Mouse (Mus musculus): ENCODE data around the gene Fundc2. TPM values are rescaled to one million over a fixed set of nuclear protein-coding genes. Genes with fewer than 3 reads are reported as not detected.

The Fundc2 gene
- polyA plus RNA-seq (2016; fragmentation: Nextera tagmentation; extraction: Ambion mirVana): 49.5 and 56.5 TPM in 2 replicates

DNA sequence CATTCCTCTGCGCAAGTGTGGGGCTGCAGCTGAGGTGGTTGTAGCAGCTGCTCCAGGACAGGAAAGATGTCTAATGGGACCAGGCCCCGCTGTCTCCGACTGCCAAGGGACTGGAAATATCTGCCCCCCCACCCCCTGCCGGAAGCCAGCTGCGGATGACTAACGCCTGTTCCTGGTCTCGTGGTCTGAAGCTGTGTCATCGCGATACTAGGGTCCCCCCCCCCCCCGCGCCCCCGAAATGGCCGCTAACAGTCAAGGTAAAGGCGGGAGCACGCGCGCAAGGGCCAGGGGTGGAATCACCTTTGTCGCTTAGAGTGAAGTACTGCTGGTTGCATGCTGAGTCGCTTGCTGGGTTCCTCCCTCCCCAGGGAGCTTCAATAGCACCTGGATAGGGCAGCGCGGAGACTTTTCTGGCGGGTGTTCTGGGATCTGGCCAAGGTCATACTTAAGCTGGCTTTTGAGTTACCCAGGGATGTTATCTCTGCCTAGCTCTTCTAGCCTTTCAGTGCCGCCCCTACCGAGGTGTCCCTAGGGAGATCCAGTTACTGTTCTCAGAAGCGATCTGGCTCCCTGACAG, at the start of gene Fundc2, which contains the start of gene F8:
Gene Fundc2 (plus strand): TSS at position 205 of the 577 bp plus-strand sequence.
Gene F8 (minus strand): TSS at position 421 of the 577 bp plus-strand sequence.
- peak; percentile 95 for ATAC-seq (ENCODE audit: insufficient number of reproducible peaks, insufficient read depth, low FRiP score, low TSS enrichment)
- Histone ChIP-seq H3K4me2 (replicated peaks) (peak within 1 kb of the TSS; percentile 40), H3K9me3 (no peaks in the 10 kb centered on the region), H3K27me3 (no peaks in the 10 kb centered on the region), H3K4me1 (no peaks in the 10 kb centered on the region), H3K4me3 (peak within 1 kb of the TSS; percentile 45), H3K36me3 (no peaks in the 10 kb centered on the region), H3K9ac (peak within 1 kb of the TSS; percentile 57), H3K27ac (0 out of 2 replicates have a peak within 1 kb of the TSS, but pooled peaks have one; percentile 57)
- WGBS: 12% methylated on average over 25 of the region's 25 CpGs

DNA sequence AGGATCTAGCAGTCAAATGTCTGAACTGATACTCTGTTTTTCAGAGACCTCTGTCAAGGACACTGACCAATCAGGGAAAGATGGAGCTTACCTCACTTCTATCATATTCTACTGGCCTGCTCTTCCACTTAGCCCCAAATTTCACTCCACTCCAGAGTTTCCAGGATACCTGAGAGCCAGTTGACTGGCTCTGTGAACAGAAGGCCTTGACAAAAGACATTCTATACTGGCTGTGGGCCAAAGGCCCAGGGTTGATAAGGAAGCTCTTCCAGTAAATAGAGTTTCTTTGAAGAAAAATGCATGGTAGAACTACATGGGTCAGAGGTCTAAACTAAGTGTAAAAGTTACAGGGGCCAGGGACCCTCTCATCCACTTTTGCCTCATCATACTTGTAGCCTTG, 12.0 kb upstream of the Fundc2 start:
- Histone ChIP-seq H3K36me3 (no peaks in the 10 kb centered on the region), H3K27me3 (no peaks in the 10 kb centered on the region), H3K9ac (no peak overlapping the region), H3K27ac (no peak overlapping the region), H3K4me2 (replicated peaks) (no peak overlapping the region), H3K4me1 (no peaks in the 10 kb centered on the region), H3K4me3 (no peak overlapping the region), H3K9me3 (no peaks in the 10 kb centered on the region)
- no peak for ATAC-seq (ENCODE audit: insufficient number of reproducible peaks, insufficient read depth, low FRiP score, low TSS enrichment)

DNA sequence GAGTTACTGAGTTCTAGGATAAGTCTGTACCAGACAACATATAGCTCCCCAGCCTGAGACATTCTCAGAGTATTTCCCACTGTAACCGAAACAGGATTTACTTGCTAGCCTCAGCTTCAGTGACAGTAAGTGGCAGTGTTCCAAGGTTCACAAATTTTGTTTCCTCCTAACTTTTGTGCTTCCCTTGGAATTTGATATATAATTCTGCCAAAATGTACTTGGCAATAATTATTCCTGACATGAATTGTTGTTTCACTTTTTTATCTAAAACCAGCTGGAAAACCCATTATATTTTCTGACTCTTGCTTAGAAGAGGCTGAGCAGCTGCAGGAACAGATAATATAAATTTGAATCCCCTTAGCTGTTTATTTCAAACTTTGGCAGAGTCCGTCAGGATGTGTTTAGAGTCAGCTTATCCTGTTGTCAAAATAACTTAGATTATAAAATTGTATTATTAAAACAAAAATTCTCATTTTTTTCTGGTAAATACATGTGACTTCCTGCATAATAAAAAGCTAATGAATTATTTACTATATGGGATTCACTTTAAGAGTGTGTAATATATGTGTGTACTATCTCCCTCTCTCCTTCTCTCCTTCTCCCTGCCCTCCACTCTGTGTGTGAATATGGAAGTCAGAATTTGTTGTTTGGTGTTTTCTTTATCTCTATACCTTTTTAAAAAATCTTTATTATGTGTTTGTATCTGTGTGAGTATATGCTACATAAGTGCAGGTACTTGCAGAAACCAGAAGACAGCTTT, 9.4 kb upstream of the Fundc2 start:
- 74% methylated on average over 2 of the region's 2 CpGs for WGBS
- Histone ChIP-seq H3K9ac (no peak overlapping the region), H3K4me3 (no peak overlapping the region), H3K27ac (no peak overlapping the region), H3K9me3 (no peaks in the 10 kb centered on the region), H3K4me2 (replicated peaks) (no peak overlapping the region), H3K27me3 (no peaks in the 10 kb centered on the region), H3K4me1 (no peaks in the 10 kb centered on the region), H3K36me3 (no peaks in the 10 kb centered on the region)
- ATAC-seq (ENCODE audit: insufficient number of reproducible peaks, insufficient read depth, low FRiP score, low TSS enrichment): no peak

DNA sequence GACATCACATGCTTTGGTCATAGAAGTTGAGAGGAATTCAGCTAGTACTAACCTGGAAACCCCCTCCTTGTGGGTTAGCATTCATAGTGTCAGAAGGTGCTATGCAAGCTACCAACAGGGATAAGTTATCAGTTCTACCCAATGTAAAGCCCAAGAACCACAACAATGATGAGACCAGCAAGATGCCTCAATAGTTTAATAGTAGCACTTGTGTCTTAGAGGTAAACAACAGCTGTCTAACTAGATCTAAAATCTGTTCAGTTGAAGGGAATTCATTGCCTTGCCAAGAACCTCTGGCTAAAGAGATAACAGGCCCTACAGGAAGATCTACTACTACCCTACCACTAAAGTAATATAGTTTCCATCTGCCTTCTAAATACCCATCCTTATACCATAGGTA, 5.4 kb upstream of the Fundc2 start:
- no peak for ATAC-seq (ENCODE audit: insufficient number of reproducible peaks, insufficient read depth, low FRiP score, low TSS enrichment)
- no peaks in the 10 kb centered on the region for H3K4me1 ChIP-seq
- no peak overlapping the region for H3K4me3 ChIP-seq

DNA sequence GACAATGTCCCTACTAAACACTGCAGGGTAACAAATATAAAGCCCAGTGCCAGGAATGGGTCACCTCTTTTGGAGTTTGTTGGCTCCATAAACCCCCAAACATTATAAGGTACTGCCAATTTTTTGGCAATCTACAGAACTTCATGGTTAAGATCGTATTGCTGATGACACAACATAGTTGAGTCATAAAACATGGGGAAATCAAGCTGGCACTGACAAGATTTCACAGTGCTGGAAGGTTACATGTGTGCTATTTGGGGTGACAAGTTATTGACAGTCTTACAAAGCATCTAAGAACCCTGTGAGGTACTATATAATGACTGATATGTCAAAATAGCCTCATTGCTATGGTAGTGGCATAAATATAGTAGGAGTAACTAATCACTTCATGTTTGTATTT, 1.0 kb upstream of the Fundc2 start:
- Histone ChIP-seq H3K4me3 (no peak overlapping the region), H3K4me2 (replicated peaks) (no peak overlapping the region), H3K27ac (no peak overlapping the region), H3K9ac (no peak overlapping the region), H3K9me3 (no peaks in the 10 kb centered on the region), H3K4me1 (no peaks in the 10 kb centered on the region), H3K27me3 (no peaks in the 10 kb centered on the region), H3K36me3 (no peaks in the 10 kb centered on the region)
- ATAC-seq (ENCODE audit: insufficient number of reproducible peaks, insufficient read depth, low FRiP score, low TSS enrichment): no peak
- WGBS: 80% methylated on average over 1 of the region's 1 CpGs

More for the DNA sequence above, 5.4 kb upstream of the Fundc2 start:
- H3K9me3 ChIP-seq: no peaks in the 10 kb centered on the region
- no peak overlapping the region for H3K9ac ChIP-seq
- no peaks in the 10 kb centered on the region for H3K27me3 ChIP-seq
- no peaks in the 10 kb centered on the region for H3K36me3 ChIP-seq
- H3K4me2 ChIP-seq (replicated peaks): no peak overlapping the region
- H3K27ac ChIP-seq: no peak overlapping the region

DNA sequence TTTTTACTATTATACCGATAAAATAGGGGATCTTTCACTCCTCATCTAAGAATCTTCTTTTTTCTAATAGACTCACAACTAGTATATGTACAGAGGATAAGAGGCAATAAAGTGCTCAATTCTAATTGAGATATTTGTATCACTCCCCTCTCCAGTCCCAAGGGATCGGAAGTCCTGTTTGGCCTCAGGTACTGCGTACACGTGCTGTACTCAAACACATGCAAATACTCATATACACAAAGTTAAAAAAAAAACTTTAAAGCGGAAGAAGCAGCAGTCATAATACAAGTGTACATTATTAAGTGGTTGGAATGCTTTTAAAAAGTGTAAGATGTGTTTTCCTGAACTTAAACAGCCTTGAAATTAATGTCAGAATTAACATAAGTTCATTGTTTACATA, 500 bp upstream of the Fundc2 start:
- no peak overlapping the region for H3K9ac ChIP-seq
- peak overlapping the region; percentile 45 for H3K4me3 ChIP-seq
- WGBS: 70% methylated on average over 5 of the region's 5 CpGs
- H3K36me3 ChIP-seq: no peaks in the 10 kb centered on the region
- no peak for ATAC-seq (ENCODE audit: insufficient number of reproducible peaks, insufficient read depth, low FRiP score, low TSS enrichment)
- no peaks in the 10 kb centered on the region for H3K4me1 ChIP-seq
- H3K27me3 ChIP-seq: no peaks in the 10 kb centered on the region
- peak overlapping the region; percentile 40; the same call in 1 of the 2 replicates for H3K4me2 ChIP-seq (replicated peaks)
- no peak overlapping the region for H3K27ac ChIP-seq
- no peaks in the 10 kb centered on the region for H3K9me3 ChIP-seq

DNA sequence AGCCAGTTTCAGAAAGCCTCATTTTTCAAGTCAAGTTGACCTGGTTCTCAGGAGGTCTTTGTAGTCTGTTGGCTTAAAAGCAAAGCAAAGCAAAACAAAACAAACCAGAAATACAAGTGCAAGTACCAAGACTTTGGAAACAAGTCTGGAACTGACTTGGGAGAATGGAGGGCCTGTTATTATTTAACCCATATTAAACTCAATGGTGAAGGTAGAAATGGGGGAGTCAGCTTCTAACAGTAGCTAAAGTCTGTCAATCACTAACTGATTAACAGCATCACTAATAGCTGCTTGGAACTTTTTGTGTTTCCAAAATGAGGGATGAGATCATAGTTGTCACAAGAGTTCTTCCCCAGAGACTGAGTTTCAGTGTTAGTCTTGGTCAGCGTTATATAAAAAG, 17.3 kb downstream of the Fundc2 start:
- Histone ChIP-seq H3K4me3 (no peak overlapping the region), H3K9ac (no peak overlapping the region), H3K27me3 (no peaks in the 10 kb centered on the region), H3K4me1 (no peaks in the 10 kb centered on the region), H3K9me3 (no peaks in the 10 kb centered on the region), H3K27ac (no peak overlapping the region), H3K36me3 (0 out of 2 replicates have a peak, but pooled peaks cover 3% of the 10 kb centered on the region), H3K4me2 (replicated peaks) (no peak overlapping the region)
- no peak for ATAC-seq (ENCODE audit: insufficient number of reproducible peaks, insufficient read depth, low FRiP score, low TSS enrichment)
- WGBS: 83% methylated on average over 1 of the region's 1 CpGs

DNA sequence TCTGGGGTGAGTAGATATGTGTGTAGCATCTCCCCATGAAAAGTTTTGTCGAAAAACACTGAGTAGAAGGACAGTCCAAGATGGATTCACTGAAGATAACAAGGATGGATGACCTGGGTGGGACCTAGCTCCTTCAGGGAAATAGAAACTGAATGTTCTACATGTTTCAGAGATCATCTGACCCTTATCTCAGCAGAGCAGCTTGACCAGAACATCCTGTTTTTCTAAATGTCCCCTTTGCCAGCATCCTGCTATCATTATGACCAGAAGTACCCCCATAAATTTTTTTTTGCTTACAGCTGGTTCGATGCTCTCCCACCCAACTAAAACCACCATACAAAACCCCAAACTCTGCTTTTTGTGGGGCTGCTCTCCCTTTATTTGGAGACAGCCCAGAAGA, 20.5 kb downstream of the Fundc2 start:
- 80% methylated on average over 2 of the region's 2 CpGs for WGBS
- Histone ChIP-seq H3K4me1 (no peaks in the 10 kb centered on the region), H3K27me3 (no peaks in the 10 kb centered on the region), H3K36me3 (no peaks in the 10 kb centered on the region), H3K4me3 (no peak overlapping the region), H3K27ac (no peak overlapping the region), H3K9ac (no peak overlapping the region), H3K4me2 (replicated peaks) (no peak overlapping the region), H3K9me3 (no peaks in the 10 kb centered on the region)
- no peak for ATAC-seq (ENCODE audit: insufficient number of reproducible peaks, insufficient read depth, low FRiP score, low TSS enrichment)

DNA sequence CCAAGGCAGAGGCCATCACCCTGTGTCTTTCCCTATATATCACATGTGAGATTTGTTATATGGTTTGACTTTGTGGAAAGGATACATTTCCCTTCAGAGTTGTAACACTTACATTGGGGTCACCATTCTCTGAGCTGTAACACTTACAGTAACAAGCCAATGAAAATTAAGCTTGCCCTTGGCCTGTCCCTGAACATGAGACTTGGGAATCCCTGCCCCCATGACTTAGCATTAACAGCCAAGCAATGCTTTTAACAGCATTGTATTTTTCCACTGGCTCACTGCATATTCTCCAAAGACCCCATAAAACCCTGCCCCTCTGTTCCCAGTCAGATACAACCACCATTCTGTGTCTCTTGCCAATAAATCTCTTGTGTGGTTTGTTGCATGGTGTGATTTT, 21.2 kb downstream of the Fundc2 start:
- no peak for ATAC-seq (ENCODE audit: insufficient number of reproducible peaks, insufficient read depth, low FRiP score, low TSS enrichment)
- H3K9ac ChIP-seq: no peak overlapping the region
- H3K4me1 ChIP-seq: no peaks in the 10 kb centered on the region
- no peaks in the 10 kb centered on the region for H3K36me3 ChIP-seq
- H3K4me3 ChIP-seq: no peak overlapping the region
- no peaks in the 10 kb centered on the region for H3K27me3 ChIP-seq
- H3K9me3 ChIP-seq: no peaks in the 10 kb centered on the region
- H3K27ac ChIP-seq: no peak overlapping the region
- H3K4me2 ChIP-seq (replicated peaks): no peak overlapping the region

DNA sequence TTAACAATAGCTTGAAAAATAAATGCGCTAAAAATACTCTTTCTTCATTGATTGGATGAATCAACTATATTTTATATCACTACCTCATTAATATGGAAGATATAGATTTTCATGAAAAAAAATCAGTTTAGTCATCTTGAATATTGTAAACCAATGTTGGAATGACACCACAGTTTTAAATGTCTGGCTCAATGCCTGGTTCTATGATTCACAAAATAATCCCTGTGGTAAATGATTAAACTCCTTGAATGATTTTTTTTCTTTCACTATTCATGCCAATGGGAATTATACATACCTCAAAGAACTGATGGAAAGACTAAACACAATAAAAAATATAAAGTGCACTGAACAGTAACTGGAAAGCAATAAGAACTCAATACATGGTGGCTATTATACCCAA, 27.5 kb downstream of the Fundc2 start:
- Histone ChIP-seq H3K27ac (no peak overlapping the region), H3K4me2 (replicated peaks) (no peak overlapping the region), H3K9me3 (no peaks in the 10 kb centered on the region), H3K27me3 (no peaks in the 10 kb centered on the region), H3K4me3 (no peak overlapping the region), H3K9ac (no peak overlapping the region), H3K36me3 (no peaks in the 10 kb centered on the region), H3K4me1 (no peaks in the 10 kb centered on the region)
- ATAC-seq (ENCODE audit: insufficient number of reproducible peaks, insufficient read depth, low FRiP score, low TSS enrichment): no peak
- 86% methylated on average over 1 of the region's 1 CpGs for WGBS

DNA sequence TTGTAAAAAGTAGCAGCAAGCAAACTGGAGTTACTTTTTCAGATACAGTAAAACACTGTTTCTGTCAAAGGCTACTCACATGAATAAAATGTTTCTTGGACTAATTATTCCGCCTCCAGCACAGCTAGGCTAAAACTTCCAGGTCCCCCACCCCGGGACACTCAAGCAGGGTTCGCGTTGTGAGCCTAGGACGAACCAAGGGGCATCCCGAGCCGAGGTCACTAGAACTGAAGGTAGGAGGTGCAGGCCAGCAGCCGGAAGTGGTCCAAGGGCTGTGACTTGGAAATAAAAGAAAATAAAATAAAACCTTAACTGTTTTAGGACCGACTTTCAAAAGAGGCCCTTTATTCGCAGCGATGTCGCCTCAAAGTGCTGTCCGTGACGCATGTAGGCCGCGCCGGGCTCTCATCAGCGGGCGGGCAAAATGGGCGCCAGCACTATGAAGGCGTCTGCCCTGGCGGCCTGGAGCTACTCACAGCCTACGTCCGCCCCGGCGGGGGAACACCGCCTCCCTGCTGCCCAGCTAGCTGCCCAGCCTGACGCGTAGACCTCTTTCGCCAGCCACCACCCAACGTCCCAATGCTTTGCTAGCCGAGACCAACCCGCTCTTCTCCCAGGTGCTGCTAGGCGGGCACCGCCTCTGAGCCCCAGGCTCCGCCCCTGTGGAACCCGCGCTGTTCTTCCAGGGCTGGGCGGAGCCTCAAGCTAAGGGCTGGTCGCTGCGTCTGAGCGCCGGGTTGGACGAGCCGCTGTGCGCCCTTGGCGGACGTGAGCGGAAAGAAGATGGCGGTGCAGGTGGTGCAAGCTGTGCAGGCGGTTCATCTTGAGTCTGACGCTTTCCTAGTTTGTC, 34.0 kb downstream of the Fundc2 start, which contains the start of the genes Cmc4, Mtcp1 and Brcc3:
Gene Cmc4 (minus strand): TSS at position 649 of the 850 bp plus-strand sequence.
Gene Mtcp1 (minus strand): TSS at position 653 of the 850 bp plus-strand sequence.
Gene Brcc3 (plus strand): TSS at position 693 of the 850 bp plus-strand sequence.
- Histone ChIP-seq H3K4me3 (peak within 1 kb of the TSS; percentile 47), H3K9ac (peak within 1 kb of the TSS; percentile 61), H3K27ac (peak within 1 kb of the TSS; percentile 86), H3K4me2 (replicated peaks) (peak within 1 kb of the TSS; percentile 46), H3K27me3 (no peaks in the 10 kb centered on the region), H3K4me1 (no peaks in the 10 kb centered on the region), H3K9me3 (no peaks in the 10 kb centered on the region), H3K36me3 (no peaks in the 10 kb centered on the region)
- WGBS: 18% methylated on average over 52 of the region's 52 CpGs
- ATAC-seq (ENCODE audit: insufficient number of reproducible peaks, insufficient read depth, low FRiP score, low TSS enrichment): peak; percentile 99

Measured in embryonic facial prominence, embryonic 12.5 days (tissue).